Mouse (Mus musculus): ENCODE results near the gene Net1. TPM values are rescaled to one million over a fixed set of nuclear protein-coding genes. Genes with fewer than 3 reads are reported as not detected.

Gene Net1
- polyA plus RNA-seq, 1 experiment from 2014 or later = 32.9 TPM

GRCm38 (mm10) chr13:3886663-3887062 lies 31.4 kb downstream of the Net1 start:
- no peak overlapping the region for H3K27ac ChIP-seq (replicated peaks)
- H3K4me1 ChIP-seq = no peaks in the 10 kb centered on the region
- H3K4me3 ChIP-seq = no peak overlapping the region
- H3K4me2 ChIP-seq (replicated peaks) = no peak overlapping the region
- ATAC-seq (ENCODE audit: low FRiP score, low read depth) = no peak
- no peaks in the 10 kb centered on the region for H3K27me3 ChIP-seq
- no peak overlapping the region for H3K9ac ChIP-seq (replicated peaks)
- H3K36me3 ChIP-seq = peaks cover 46% of the 10 kb centered on the region
- H3K9me3 ChIP-seq = no peaks in the 10 kb centered on the region
- 96% methylated on average over 7 of the region's 7 CpGs for WGBS

- H3K27ac ChIP-seq (replicated peaks) = no peak overlapping the region
- H3K4me3 ChIP-seq = no peak overlapping the region
- H3K9me3 ChIP-seq = no peaks in the 10 kb centered on the region
- no peak for ATAC-seq (ENCODE audit: low FRiP score, low read depth)
- WGBS = 48% methylated on average over 4 of the region's 4 CpGs
- H3K36me3 ChIP-seq = peaks cover 12% of the 10 kb centered on the region
- H3K4me1 ChIP-seq = no peaks in the 10 kb centered on the region
- no peaks in the 10 kb centered on the region for H3K27me3 ChIP-seq
- H3K9ac ChIP-seq (replicated peaks) = no peak overlapping the region
- H3K4me2 ChIP-seq (replicated peaks) = no peak overlapping the region
Measured at GRCm38 (mm10) chr13:3877679-3878220, 40.3 kb downstream of the Net1 start.

- H3K27me3 ChIP-seq = no peaks in the 10 kb centered on the region
- H3K9ac ChIP-seq (replicated peaks) = no peak overlapping the region
- ATAC-seq (ENCODE audit: low FRiP score, low read depth) = no peak
- WGBS = 72% methylated on average over 6 of the region's 6 CpGs
- H3K9me3 ChIP-seq = no peaks in the 10 kb centered on the region
- H3K27ac ChIP-seq (replicated peaks) = no peak overlapping the region
- no peaks in the 10 kb centered on the region for H3K4me1 ChIP-seq
- no peak overlapping the region for H3K4me2 ChIP-seq (replicated peaks)
- peaks cover 10% of the 10 kb centered on the region for H3K36me3 ChIP-seq
- no peak overlapping the region for H3K4me3 ChIP-seq
Measured at GRCm38 (mm10) chr13:3877185-3877584, 40.8 kb downstream of the Net1 start.

GRCm38 (mm10) chr13:3876448-3876847 lies 41.6 kb downstream of the Net1 start:
- no peak overlapping the region for H3K4me2 ChIP-seq (replicated peaks)
- H3K9ac ChIP-seq (replicated peaks) = no peak overlapping the region
- ATAC-seq (ENCODE audit: low FRiP score, low read depth) = no peak
- H3K9me3 ChIP-seq = no peaks in the 10 kb centered on the region
- WGBS = 89% methylated on average over 6 of the region's 6 CpGs
- H3K36me3 ChIP-seq = peaks cover 3% of the 10 kb centered on the region; the same call in 1 of the 2 replicates
- H3K4me1 ChIP-seq = no peaks in the 10 kb centered on the region
- H3K27me3 ChIP-seq = no peaks in the 10 kb centered on the region
- H3K4me3 ChIP-seq = no peak overlapping the region
- no peak overlapping the region for H3K27ac ChIP-seq (replicated peaks)

- WGBS = 85% methylated on average over 4 of the region's 4 CpGs
- H3K27ac ChIP-seq (replicated peaks) = no peak overlapping the region
Measured at GRCm38 (mm10) chr13:3872832-3873231, 45.2 kb downstream of the Net1 start.

GRCm38 (mm10) chr13:3869901-3870300 lies 48.1 kb downstream of the Net1 start:
- H3K4me1 ChIP-seq = no peaks in the 10 kb centered on the region
- no peak overlapping the region for H3K4me2 ChIP-seq (replicated peaks)
- no peak overlapping the region for H3K9ac ChIP-seq (replicated peaks)
- no peaks in the 10 kb centered on the region for H3K9me3 ChIP-seq
- no peaks in the 10 kb centered on the region for H3K36me3 ChIP-seq
- no peak overlapping the region for H3K4me3 ChIP-seq
- no peak for ATAC-seq (ENCODE audit: low FRiP score, low read depth)
- H3K27me3 ChIP-seq = no peaks in the 10 kb centered on the region
- H3K27ac ChIP-seq (replicated peaks) = no peak overlapping the region

More at GRCm38 (mm10) chr13:3872832-3873231, 45.2 kb downstream of the Net1 start:
- no peak for ATAC-seq (ENCODE audit: low FRiP score, low read depth)
- H3K9ac ChIP-seq (replicated peaks) = no peak overlapping the region
- H3K4me1 ChIP-seq = no peaks in the 10 kb centered on the region
- no peaks in the 10 kb centered on the region for H3K36me3 ChIP-seq
- H3K9me3 ChIP-seq = no peaks in the 10 kb centered on the region
- H3K27me3 ChIP-seq = no peaks in the 10 kb centered on the region
- H3K4me2 ChIP-seq (replicated peaks) = no peak overlapping the region
- H3K4me3 ChIP-seq = no peak overlapping the region

- WGBS = 84% methylated on average over 6 of the region's 6 CpGs
- Histone ChIP-seq H3K27ac (replicated peaks) (no peak overlapping the region), H3K27me3 (no peaks in the 10 kb centered on the region), H3K4me2 (replicated peaks) (no peak overlapping the region), H3K9ac (replicated peaks) (no peak overlapping the region), H3K4me1 (no peaks in the 10 kb centered on the region), H3K36me3 (no peaks in the 10 kb centered on the region), H3K9me3 (no peaks in the 10 kb centered on the region), H3K4me3 (no peak overlapping the region)
- ATAC-seq (ENCODE audit: low FRiP score, low read depth) = no peak
Measured at GRCm38 (mm10) chr13:3867158-3867557, 50.9 kb downstream of the Net1 start.

GRCm38 (mm10) chr13:3866355-3867052 lies 51.5 kb downstream of the Net1 start:
- no peak for ATAC-seq (ENCODE audit: low FRiP score, low read depth)
- 83% methylated on average over 8 of the region's 8 CpGs for WGBS
- H3K27ac ChIP-seq (replicated peaks) = no peak overlapping the region

GRCm38 (mm10) chr13:3865648-3866354 lies 52.2 kb downstream of the Net1 start:
- no peak overlapping the region for H3K4me2 ChIP-seq (replicated peaks)
- H3K27me3 ChIP-seq = no peaks in the 10 kb centered on the region
- no peak for ATAC-seq (ENCODE audit: low FRiP score, low read depth)
- WGBS = 86% methylated on average over 14 of the region's 14 CpGs
- no peaks in the 10 kb centered on the region for H3K36me3 ChIP-seq
- no peaks in the 10 kb centered on the region for H3K4me1 ChIP-seq
- H3K9ac ChIP-seq (replicated peaks) = no peak overlapping the region
- H3K9me3 ChIP-seq = no peaks in the 10 kb centered on the region
- H3K27ac ChIP-seq (replicated peaks) = no peak overlapping the region
- no peak overlapping the region for H3K4me3 ChIP-seq

More at GRCm38 (mm10) chr13:3866355-3867052, 51.5 kb downstream of the Net1 start:
- Histone ChIP-seq H3K27me3 (no peaks in the 10 kb centered on the region), H3K36me3 (no peaks in the 10 kb centered on the region), H3K4me1 (no peaks in the 10 kb centered on the region), H3K9me3 (no peaks in the 10 kb centered on the region), H3K4me3 (no peak overlapping the region), H3K9ac (replicated peaks) (no peak overlapping the region), H3K4me2 (replicated peaks) (no peak overlapping the region)

- H3K27me3 ChIP-seq = no peaks in the 10 kb centered on the region
- ATAC-seq (ENCODE audit: low FRiP score, low read depth) = no peak
Measured at GRCm38 (mm10) chr13:3862922-3863580, 55.0 kb downstream of the Net1 start.

GRCm38 (mm10) chr13:3862325-3862724 lies 55.7 kb downstream of the Net1 start:
- ATAC-seq (ENCODE audit: low FRiP score, low read depth) = no peak

More at GRCm38 (mm10) chr13:3862922-3863580, 55.0 kb downstream of the Net1 start:
- Histone ChIP-seq H3K4me1 (no peaks in the 10 kb centered on the region), H3K4me2 (replicated peaks) (no peak overlapping the region), H3K9ac (replicated peaks) (no peak overlapping the region), H3K27ac (replicated peaks) (no peak overlapping the region), H3K36me3 (no peaks in the 10 kb centered on the region), H3K4me3 (no peak overlapping the region), H3K9me3 (no peaks in the 10 kb centered on the region)
- 90% methylated on average over 10 of the region's 10 CpGs for WGBS

GRCm38 (mm10) chr13:3861251-3861650 lies 56.8 kb downstream of the Net1 start:
- no peaks in the 10 kb centered on the region for H3K36me3 ChIP-seq
- no peak overlapping the region for H3K9ac ChIP-seq (replicated peaks)
- H3K4me2 ChIP-seq (replicated peaks) = no peak overlapping the region
- no peak overlapping the region for H3K27ac ChIP-seq (replicated peaks)
- no peaks in the 10 kb centered on the region for H3K4me1 ChIP-seq
- H3K27me3 ChIP-seq = no peaks in the 10 kb centered on the region
- no peak for ATAC-seq (ENCODE audit: low FRiP score, low read depth)
- WGBS = 91% methylated on average over 8 of the region's 8 CpGs
- no peaks in the 10 kb centered on the region for H3K9me3 ChIP-seq
- no peak overlapping the region for H3K4me3 ChIP-seq

More at GRCm38 (mm10) chr13:3862325-3862724, 55.7 kb downstream of the Net1 start:
- no peaks in the 10 kb centered on the region for H3K36me3 ChIP-seq
- WGBS = 79% methylated on average over 3 of the region's 3 CpGs
- H3K9me3 ChIP-seq = no peaks in the 10 kb centered on the region
- H3K27me3 ChIP-seq = no peaks in the 10 kb centered on the region
- no peak overlapping the region for H3K27ac ChIP-seq (replicated peaks)
- H3K4me2 ChIP-seq (replicated peaks) = no peak overlapping the region
- H3K4me3 ChIP-seq = no peak overlapping the region
- H3K9ac ChIP-seq (replicated peaks) = no peak overlapping the region
- H3K4me1 ChIP-seq = no peaks in the 10 kb centered on the region
